Mouse (Mus musculus) kidney, embryonic 16.5 days (tissue): ENCODE data around the gene Slc7a7. TPM values are rescaled to one million over a fixed set of nuclear protein-coding genes. Genes with fewer than 3 reads are reported as not detected.

Experiments
- ATAC-seq: fragments of 200-750 bp; cut with Nextera tagmentation; 2 replicates; pipeline ENCODE4 v1.8.0; 2017; ENCODE audit warnings: moderate TSS enrichment; ENCODE audit not compliant: low FRiP score, low TSS enrichment
- H3K27ac ChIP-seq: fragments of 300-500 bp; sonication (generic); 2 replicates; pipeline ENCODE4 v1.5.1; 2014; ENCODE audit warnings: low read length
- H3K27me3 ChIP-seq: fragments of 300-500 bp; sonication (generic); 2 replicates; pipeline ENCODE4 v1.6.1; 2014; ENCODE audit warnings: low read length, control low read depth, mixed read lengths; ENCODE audit not compliant: insufficient read depth
- H3K36me3 ChIP-seq: fragments of 300-500 bp; sonication (generic); 2 replicates; pipeline ENCODE4 v1.6.1; 2014; ENCODE audit warnings: low read length, control low read depth, mixed read lengths; ENCODE audit not compliant: insufficient read depth
- H3K4me1 ChIP-seq: fragments of 300-500 bp; sonication (generic); 2 replicates; pipeline ENCODE4 v1.6.1; 2014; ENCODE audit warnings: low read length, control low read depth, mixed read lengths; ENCODE audit not compliant: insufficient read depth
- H3K4me2 ChIP-seq: fragments of 300-500 bp; sonication (generic); replicated peaks from 2 replicates; pipeline ENCODE4 v1.6.1; 2014; ENCODE audit warnings: low read depth, low read length
- H3K4me3 ChIP-seq: fragments of 300-500 bp; sonication (generic); 2 replicates; pipeline ENCODE4 v1.5.1; 2014; ENCODE audit warnings: mild to moderate bottlenecking, low read length
- H3K9ac ChIP-seq: fragments of 300-500 bp; sonication (generic); replicated peaks from 2 replicates; pipeline ENCODE4 v1.6.1; 2014; ENCODE audit warnings: low read length
- H3K9me3 ChIP-seq: fragments of 300-500 bp; sonication (generic); 2 replicates; pipeline ENCODE4 v1.6.1; 2016; ENCODE audit warnings: low read length, control low read depth
- WGBS: fragments of 180-500 bp; shearing (Covaris S2); extraction: QIAGEN DNeasy Blood & Tissue Kit; methylation state at CpG from one replicate; pipeline ENCODE4 v1.1.7; 2014; 5-methylcytosine and 5-hydroxymethylcytosine counted together
- polyA plus RNA-seq: library from polyadenylated mRNA; unstranded; fragments of >200 nt; fragmentation: Nextera tagmentation; extraction: Ambion mirVana; gene quantifications from 2 replicates; pipeline ENCODE4 v1.2.1, GENCODE M21; 2015

The Slc7a7 gene
- polyA plus RNA-seq, result 15.7 and 15.8 TPM in 2 replicates

- peak; percentile 43 for ATAC-seq
- Histone ChIP-seq H3K4me3 (peak within 1 kb of the TSS; percentile 20), H3K9ac (peak within 1 kb of the TSS; percentile 51; the same call in 1 of the 2 replicates)
These were observed at the start of gene Slc7a7 for GRCm38 (mm10) chr14:54417623-54418081. Gene Slc7a7, minus strand, starts transcription at chr14:54417780.

GRCm38 (mm10) chr14:54464293-54465005 is 46.9 kb upstream of the Slc7a7 start:
- Histone ChIP-seq H3K4me3 (peak overlapping the region; percentile 87), H3K9ac (peak overlapping the region; percentile 92), H3K9me3 (no peaks in the 10 kb centered on the region), H3K4me1 (peaks cover 10% of the 10 kb centered on the region), H3K4me2 (peak overlapping the region; percentile 79), H3K27ac (peak overlapping the region; percentile 92), H3K36me3 (peaks cover 25% of the 10 kb centered on the region), H3K27me3 (no peaks in the 10 kb centered on the region)
- under 1% methylated on average over 40 of the region's 57 CpGs for whole genome bisulfite sequencing
- peak; percentile 77 for ATAC-seq

More at GRCm38 (mm10) chr14:54417623-54418081, at the start of gene Slc7a7:
- Histone ChIP-seq H3K36me3 (no peaks in the 10 kb centered on the region), H3K27me3 (no peaks in the 10 kb centered on the region), H3K4me2 (peak within 1 kb of the TSS; percentile 36), H3K9me3 (no peaks in the 10 kb centered on the region), H3K4me1 (peaks cover 27% of the 10 kb centered on the region), H3K27ac (no peak within 1 kb of the TSS)
- WGBS, result 10% methylated on average over 19 of the region's 19 CpGs

DNA sequence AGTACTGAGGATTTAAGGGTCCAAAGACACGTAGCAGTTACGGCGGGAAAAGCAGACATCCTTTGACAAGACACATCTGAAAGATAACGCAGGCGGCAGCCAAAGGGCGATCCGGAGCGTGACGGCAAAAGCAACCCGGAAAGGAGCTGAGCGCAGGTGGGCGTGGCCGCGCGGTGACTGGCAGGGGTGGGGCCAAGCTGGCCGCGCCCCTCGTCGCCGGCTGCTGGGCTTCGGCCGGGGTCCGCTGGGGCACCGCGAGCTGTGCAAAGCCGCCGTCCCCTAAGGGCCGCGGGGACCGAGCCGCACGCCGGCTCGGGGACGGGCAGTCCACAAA is 46.3 kb upstream of the Slc7a7 start, which contains the start of gene Lrp10:
Gene Lrp10, plus strand, starts transcription at position 179 of the 334 bp plus-strand sequence.
- H3K4me3 ChIP-seq, result peak within 1 kb of the TSS; percentile 87
- H3K9ac ChIP-seq, result peak within 1 kb of the TSS; percentile 92
- peak within 1 kb of the TSS; percentile 79 for H3K4me2 ChIP-seq
- no peaks in the 10 kb centered on the region for H3K9me3 ChIP-seq
- peak within 1 kb of the TSS; percentile 92 for H3K27ac ChIP-seq
- under 1% methylated on average over 35 of the region's 35 CpGs for WGBS
- peaks cover 20% of the 10 kb centered on the region for H3K36me3 ChIP-seq
- ATAC-seq, result peak; percentile 90
- H3K27me3 ChIP-seq, result no peaks in the 10 kb centered on the region
- peaks cover 10% of the 10 kb centered on the region for H3K4me1 ChIP-seq

- WGBS, result 15% methylated on average over 12 of the region's 12 CpGs
- H3K4me2 ChIP-seq, result peak overlapping the region; percentile 79
- ATAC-seq, result peak; percentile 27; the same call in 1 of the 2 replicates
- H3K36me3 ChIP-seq, result peaks cover 14% of the 10 kb centered on the region
- H3K4me3 ChIP-seq, result peak overlapping the region; percentile 87
- peak overlapping the region; percentile 92 for H3K27ac ChIP-seq
- peaks cover 10% of the 10 kb centered on the region for H3K4me1 ChIP-seq
- no peaks in the 10 kb centered on the region for H3K27me3 ChIP-seq
- H3K9ac ChIP-seq, result peak overlapping the region; percentile 92
- H3K9me3 ChIP-seq, result no peaks in the 10 kb centered on the region
These were observed 45.8 kb upstream of the Slc7a7 start for GRCm38 (mm10) chr14:54463108-54463958.

DNA sequence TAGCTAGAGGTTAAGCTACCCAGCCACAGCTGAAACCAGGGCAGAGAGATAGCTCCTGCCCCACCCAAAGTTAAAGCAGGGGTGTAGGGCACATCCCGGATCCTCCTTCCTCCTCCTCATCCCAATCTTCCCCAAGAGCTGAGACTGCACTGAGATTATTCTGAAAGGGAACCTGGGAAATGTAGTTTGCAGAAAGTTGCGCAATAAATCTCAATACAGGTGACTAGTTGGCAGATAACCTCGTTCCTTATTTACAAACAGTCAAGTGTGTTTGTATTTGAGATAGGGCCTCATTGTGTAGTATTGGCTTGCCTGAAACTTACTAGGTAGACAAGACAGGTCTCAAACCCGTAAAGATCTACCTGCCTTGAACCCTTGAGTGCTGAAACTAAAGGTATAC is 44.6 kb upstream of the Slc7a7 start:
- WGBS, result 79% methylated on average over 4 of the region's 4 CpGs
- H3K4me3 ChIP-seq, result no peak overlapping the region
- H3K36me3 ChIP-seq, result peaks cover 4% of the 10 kb centered on the region; the same call in 1 of the 2 replicates
- no peak overlapping the region for H3K4me2 ChIP-seq
- H3K9me3 ChIP-seq, result no peaks in the 10 kb centered on the region
- H3K4me1 ChIP-seq, result peaks cover 10% of the 10 kb centered on the region
- H3K9ac ChIP-seq, result no peak overlapping the region
- H3K27me3 ChIP-seq, result no peaks in the 10 kb centered on the region
- ATAC-seq, result no peak
- no peak overlapping the region for H3K27ac ChIP-seq

DNA sequence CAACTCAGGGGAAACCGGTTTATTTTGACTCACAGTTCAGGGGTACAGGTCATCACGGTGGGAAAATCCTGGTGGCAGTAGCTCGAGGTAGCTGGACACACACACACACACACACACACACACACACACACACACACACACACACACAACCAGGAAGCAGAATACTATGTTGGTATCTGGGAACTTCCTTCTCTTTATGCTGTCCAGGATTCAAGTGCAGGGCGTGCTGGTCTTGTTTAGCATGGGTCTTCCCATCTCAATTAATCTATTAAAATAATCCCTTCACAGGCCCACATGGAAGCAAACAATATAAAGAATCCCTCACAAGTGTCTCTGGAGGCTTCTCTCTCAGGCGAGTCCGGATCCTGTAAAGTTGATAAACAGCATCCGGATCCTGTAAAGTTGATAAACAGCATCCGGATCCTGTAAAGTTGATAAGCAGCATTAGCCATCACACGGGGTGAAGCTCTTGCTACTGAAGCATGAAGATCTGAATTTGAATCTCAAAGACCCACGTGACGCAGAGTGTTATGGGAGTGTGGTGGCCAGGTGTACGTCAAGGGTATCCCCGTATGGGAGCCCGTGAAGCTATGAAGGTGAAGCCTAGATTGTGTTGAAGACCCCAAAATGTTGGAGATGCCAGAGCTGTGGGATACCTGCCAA is 40.5 kb upstream of the Slc7a7 start:
- WGBS, result 74% methylated on average over 14 of the region's 14 CpGs
- H3K4me1 ChIP-seq, result no peaks in the 10 kb centered on the region
- H3K36me3 ChIP-seq, result no peaks in the 10 kb centered on the region
- no peak overlapping the region for H3K4me2 ChIP-seq
- no peak overlapping the region for H3K9ac ChIP-seq
- H3K9me3 ChIP-seq, result no peaks in the 10 kb centered on the region
- H3K27ac ChIP-seq, result no peak overlapping the region
- no peak for ATAC-seq
- H3K4me3 ChIP-seq, result no peak overlapping the region
- H3K27me3 ChIP-seq, result no peaks in the 10 kb centered on the region

DNA sequence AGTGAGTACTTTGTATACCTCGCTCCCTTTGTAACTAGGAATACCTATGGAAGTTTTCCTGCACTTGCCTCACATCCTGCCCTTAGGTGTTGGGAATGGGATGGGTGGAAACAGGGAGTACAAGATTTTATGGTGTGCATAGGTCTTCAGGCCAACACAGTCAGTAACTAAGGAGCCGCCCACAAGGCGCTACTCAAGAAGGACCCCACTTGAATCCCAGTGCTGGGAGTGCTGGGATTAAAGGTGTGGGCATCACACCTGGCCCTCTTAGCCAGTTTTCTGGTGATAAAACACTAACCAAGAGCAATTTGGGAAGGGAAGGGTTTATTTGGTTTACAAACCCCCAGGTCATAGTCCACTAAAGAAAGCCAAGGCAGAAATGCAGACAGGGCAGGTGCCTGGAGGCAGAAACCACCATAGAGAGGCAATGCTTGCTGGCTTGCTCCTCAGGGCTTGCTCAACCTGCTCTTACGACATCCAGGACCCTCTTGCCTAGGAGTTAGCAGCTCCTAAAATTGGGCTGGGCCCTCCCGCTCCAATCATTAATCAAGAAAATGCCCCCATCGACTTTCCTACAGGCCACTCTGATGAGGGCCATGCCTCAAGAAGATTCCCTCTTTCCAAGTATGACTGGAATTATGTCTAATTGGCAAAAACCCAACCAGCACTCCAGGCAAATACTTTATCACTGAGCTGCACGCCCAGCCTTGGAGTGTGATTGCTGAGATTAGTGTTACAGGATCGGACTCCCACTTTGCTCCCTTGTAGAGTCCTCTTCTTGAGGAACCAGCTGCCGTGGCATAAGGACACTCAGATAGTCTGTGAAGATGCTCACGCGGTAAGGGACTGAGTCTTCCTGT is 37.3 kb upstream of the Slc7a7 start:
- WGBS, result 69% methylated on average over 11 of the region's 11 CpGs
- Histone ChIP-seq H3K4me2 (no peak overlapping the region), H3K27ac (no peak overlapping the region), H3K4me1 (no peaks in the 10 kb centered on the region), H3K4me3 (no peak overlapping the region), H3K9ac (no peak overlapping the region), H3K36me3 (no peaks in the 10 kb centered on the region), H3K27me3 (no peaks in the 10 kb centered on the region), H3K9me3 (no peaks in the 10 kb centered on the region)
- no peak for ATAC-seq

GRCm38 (mm10) chr14:54453566-54453965 is 36.0 kb upstream of the Slc7a7 start:
- no peak overlapping the region for H3K4me3 ChIP-seq
- WGBS, result 88% methylated on average over 9 of the region's 9 CpGs
- H3K36me3 ChIP-seq, result no peaks in the 10 kb centered on the region
- H3K4me1 ChIP-seq, result peaks cover 4% of the 10 kb centered on the region; the same call in 1 of the 2 replicates
- no peak for ATAC-seq
- H3K9ac ChIP-seq, result no peak overlapping the region
- H3K4me2 ChIP-seq, result no peak overlapping the region
- no peaks in the 10 kb centered on the region for H3K9me3 ChIP-seq
- H3K27ac ChIP-seq, result no peak overlapping the region
- no peaks in the 10 kb centered on the region for H3K27me3 ChIP-seq

- no peaks in the 10 kb centered on the region for H3K9me3 ChIP-seq
- H3K9ac ChIP-seq, result no peak overlapping the region
- peaks cover 12% of the 10 kb centered on the region; the same call in 1 of the 2 replicates for H3K4me1 ChIP-seq
- H3K27ac ChIP-seq, result no peak overlapping the region
- H3K27me3 ChIP-seq, result no peaks in the 10 kb centered on the region
- H3K4me3 ChIP-seq, result no peak overlapping the region
- WGBS, result 85% methylated on average over 3 of the region's 3 CpGs
- H3K4me2 ChIP-seq, result no peak overlapping the region
- peaks cover 9% of the 10 kb centered on the region for H3K36me3 ChIP-seq
- ATAC-seq, result no peak
These were observed 27.9 kb upstream of the Slc7a7 start for GRCm38 (mm10) chr14:54445476-54445875.
